Mouse (Mus musculus): Measurements from ENCODE around the gene Ahdc1. TPM values are rescaled to one million over a fixed set of nuclear protein-coding genes. Genes with fewer than 3 reads are reported as not detected.

Ahdc1 gene
- total and polyA plus RNA-seq, 3 experiments, result 1.6 to 19.9 (median 8.4) TPM

GRCm38 (mm10) chr4:132976729-132977128 lies 34.3 kb upstream of the Ahdc1 start:
- TF ChIP-seq MAFK (IDR thresholded peaks at IDR 0.05; ENCODE audit: insufficient replicate concordance, low read length) (no peak), CTCF (conservative IDR thresholded peaks at IDR 0.05 in 1 of 2, IDR thresholded peaks at IDR 0.05 in 1 of 2; ENCODE audit: low read depth in 2 of 2, low read length in 2 of 2) (no peak), MYC (IDR thresholded peaks at IDR 0.05; ENCODE audit: low read depth, low read length) (0 out of 2 replicates have a peak, but pooled peaks have one; percentile 41), NRF1 (IDR thresholded peaks at IDR 0.05; ENCODE audit: low read depth, low read length) (no peak), MAX (IDR thresholded peaks at IDR 0.05; ENCODE audit: low read length) (peak; percentile 88), IRF4 (IDR thresholded peaks at IDR 0.05; ENCODE audit: low read depth, low read length) (peak; percentile 53), EP300 (IDR thresholded peaks at IDR 0.05; ENCODE audit: low read length) (no peak), TBP (conservative IDR thresholded peaks at IDR 0.05; ENCODE audit: low read depth, low read length) (0 out of 2 replicates have a peak, but pooled peaks have one; percentile 13), MXI1 (IDR thresholded peaks at IDR 0.05; ENCODE audit: low read depth, low read length) (peak; percentile 30; the same call in 1 of the 2 replicates), PAX5 (IDR thresholded peaks at IDR 0.05; ENCODE audit: low read length) (no peak), RCOR1 (conservative IDR thresholded peaks at IDR 0.05; ENCODE audit: low read depth, low read length) (0 out of 2 replicates have a peak, but pooled peaks have one; percentile 37), JUND (conservative IDR thresholded peaks at IDR 0.05; ENCODE audit: low read depth, low read length) (no peak), SIN3A (IDR thresholded peaks at IDR 0.05; ENCODE audit: low read length) (no peak), GABPA (IDR thresholded peaks at IDR 0.05; ENCODE audit: insufficient replicate concordance, low read depth, low read length) (no peak), POLR2AphosphoS2 (IDR thresholded peaks at IDR 0.05; ENCODE audit: low read depth, low read length) (no peak), MEF2A (IDR thresholded peaks at IDR 0.05; ENCODE audit: borderline replicate concordance, low read depth, low read length) (no peak), CHD1 (IDR thresholded peaks at IDR 0.05; ENCODE audit: low read depth, low read length) (no peak), ZC3H11A (IDR thresholded peaks at IDR 0.05; ENCODE audit: low read depth, low read length) (no peak), ZKSCAN1 (IDR thresholded peaks at IDR 0.05; ENCODE audit: borderline replicate concordance, low read depth, low read length) (no peak), JUN (IDR thresholded peaks at IDR 0.05; ENCODE audit: insufficient read depth, low read depth, low read length) (no peak), TCF12 (IDR thresholded peaks at IDR 0.05; ENCODE audit: low read depth, low read length) (peak; percentile 67), BHLHE40 (IDR thresholded peaks at IDR 0.05; ENCODE audit: low read depth, low read length) (no peak), ELF1 (IDR thresholded peaks at IDR 0.05; ENCODE audit: low read depth, low read length) (peak; percentile 70), ZNF384 (IDR thresholded peaks at IDR 0.05; ENCODE audit: low read depth, low read length) (no peak), SMC3 (IDR thresholded peaks at IDR 0.05; ENCODE audit: low read depth, low read length) (no peak), USF1 (IDR thresholded peaks at IDR 0.05; ENCODE audit: low read depth, low read length) (no peak), ETS1 (conservative IDR thresholded peaks at IDR 0.05; ENCODE audit: low read depth, low read length) (no peak), POLR2A (IDR thresholded peaks at IDR 0.05; ENCODE audit: low read depth, low read length) (peak; percentile 50; the same call in 1 of the 2 replicates), MAZ (IDR thresholded peaks at IDR 0.05; ENCODE audit: low read depth, low read length) (peak; percentile 82), NELFE (IDR thresholded peaks at IDR 0.05; ENCODE audit: low read depth, low read length) (peak; percentile 57), RAD21 (IDR thresholded peaks at IDR 0.05; ENCODE audit: low read depth, low read length) (no peak), UBTF (IDR thresholded peaks at IDR 0.05; ENCODE audit: low read depth, low read length) (no peak), USF2 (conservative IDR thresholded peaks at IDR 0.05; ENCODE audit: low read depth, low read length) (no peak), HCFC1 (IDR thresholded peaks at IDR 0.05; ENCODE audit: low read depth, low read length) (peak; percentile 61), ZMIZ1 (IDR thresholded peaks at IDR 0.05; ENCODE audit: low read depth, low read length) (0 out of 2 replicates have a peak, but pooled peaks have one; percentile 21), KAT2A (IDR thresholded peaks at IDR 0.05; ENCODE audit: insufficient replicate concordance, low read length) (no peak), CHD2 (IDR thresholded peaks at IDR 0.05; ENCODE audit: low read length) (no peak), E2F4 (IDR thresholded peaks at IDR 0.05; ENCODE audit: insufficient replicate concordance, low read depth, low read length) (no peak)
- Histone ChIP-seq H3K27ac (ENCODE audit: insufficient read depth, low read depth) (no peak overlapping the region), H3K79me2 (replicated peaks; ENCODE audit: control insufficient read depth, extremely low read depth, insufficient read depth, poor library complexity, severe bottlenecking) (no peaks in the 10 kb centered on the region), H3K4me2 (ENCODE audit: insufficient read depth, low read depth, poor library complexity, severe bottlenecking) (peak overlapping the region; percentile 69), H3K4me3 (replicated peaks in 1 of 3; ENCODE audit: low read depth in 2 of 3, low read length in 2 of 3, poor library complexity in 1 of 3) (no peak overlapping the region), H3K27me3 (replicated peaks) (no peaks in the 10 kb centered on the region), H3K36me3 (replicated peaks in 1 of 2; ENCODE audit: control insufficient read depth in 1 of 2, insufficient read depth in 1 of 2, low read length in 1 of 2) (no peaks in the 10 kb centered on the region), H3K4me1 (ENCODE audit: control insufficient read depth in 1 of 2, insufficient read depth in 2 of 2) (peaks cover 28 to 63% of the 10 kb centered on the region in 2 experiments), H3K9me3 (replicated peaks; ENCODE audit: low read length) (no peaks in the 10 kb centered on the region), H3K9ac (ENCODE audit: insufficient read depth, low read depth) (no peak overlapping the region; the same call in 1 of the 2 replicates)
- DNase-seq (ENCODE audit: extremely low read depth), result peak; percentile 61
- in situ Hi-C loops (cut with MboI; ENCODE audit: low pct_ligation_motif_present, low pct_unique_long_range_greater_than_20kb, low sequenced_read_pairs), result no loop called here
- dilution Hi-C loops (cut with MboI; ENCODE audit: extremely low pct_ligation_motif_present, extremely low pct_unique_long_range_greater_than_20kb, low sequenced_read_pairs), result no loop called here
